Comparison of ENCODE assay signal across 8 mouse cellular contexts in the genomic region with DNA sequence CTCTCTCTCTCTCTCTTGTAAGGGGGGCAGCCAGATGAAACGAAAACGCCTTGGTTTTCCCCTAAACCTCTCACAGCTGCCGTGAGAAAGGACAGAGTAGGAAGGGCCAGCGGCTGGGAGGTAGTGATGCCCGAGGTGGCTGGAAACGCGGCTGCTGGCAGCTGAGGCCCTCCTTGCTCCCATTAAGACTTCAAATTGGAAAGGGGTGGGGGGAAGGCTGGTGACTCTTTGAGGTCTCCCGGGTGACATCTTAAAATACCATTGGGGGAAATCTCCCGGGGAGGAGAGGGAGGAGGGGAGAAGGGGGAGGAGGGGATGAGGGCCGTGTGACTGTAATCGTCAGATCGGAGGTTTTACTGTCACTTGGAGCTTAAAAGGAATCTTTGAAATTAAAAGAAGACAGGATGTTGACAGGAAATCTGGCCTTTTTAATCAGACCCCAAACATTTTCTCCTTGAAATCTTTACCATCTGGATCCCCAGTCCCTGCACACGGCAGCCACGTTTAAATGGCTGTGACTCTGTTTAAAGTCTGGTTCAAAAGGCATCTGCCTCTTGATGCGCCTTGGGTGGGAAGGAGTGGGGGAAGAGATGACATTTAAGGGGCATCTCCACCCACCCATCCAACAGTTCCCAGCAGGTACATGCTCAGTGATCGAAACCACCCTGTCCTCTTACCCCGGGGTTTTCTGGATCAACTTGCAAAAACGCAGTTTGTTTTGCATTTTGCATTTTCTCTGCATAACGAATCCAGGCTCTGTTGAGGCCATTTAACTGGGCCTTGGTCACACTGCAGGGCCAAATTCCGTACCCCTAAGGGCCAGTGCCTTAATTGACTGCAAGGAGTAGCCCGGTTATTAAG. TPM values are rescaled to one million over a fixed set of nuclear protein-coding genes. Genes with fewer than 3 reads are reported as not detected.
DNase-seq lines count a peak whose midpoint lies in the region; ATAC-seq and TF ChIP-seq lines count a peak whose summit lies in the region.
"Had no signal": no experiment of that assay in that cellular context is flagged by ENCODE, and none has a peak within 500 bp of the region (broad histone marks: within the 10 kb centered on the region; RNA-seq: fewer than 3 reads in every experiment).

No protein-coding gene starts in this region.

- no peak overlapping the region for H3K9ac ChIP-seq in intestine, embryonic 14.5 days (ENCODE audit: low read length)
- no peak overlapping the region for H3K9ac ChIP-seq in intestine, embryonic 15.5 days

- intact Hi-C loops in gastrocnemius, adult 2 months (cut with DNase I) = loop anchor here (5.0 to 10.0 kb wide), 3 partner anchors 53 to 207 kb away; no protein-coding TSS in a partner anchor

- 3% methylated on average over 21 of the region's 21 CpGs for WGBS in intestine, embryonic 14.5 days
- WGBS in intestine, embryonic 15.5 days = 3% methylated on average over 21 of the region's 21 CpGs

- H3K27me3 ChIP-seq in intestine, embryonic 14.5 days (replicated peaks; ENCODE audit: control insufficient read depth, insufficient read depth, low read length) = peaks cover 99% of the 10 kb centered on the region
- peaks cover 99% of the 10 kb centered on the region for H3K27me3 ChIP-seq in intestine, embryonic 15.5 days (replicated peaks)

- peak; percentile 71 for DNase-seq in intestine, embryonic 14.5 days (ENCODE audit: low spot score)
- DNase-seq in Muller cell, postnatal 12 days (ENCODE audit: inconsistent ontology term) = peak; percentile 66
- DNase-seq in retina, postnatal 1 day = peak; percentile 55
- no peak for DNase-seq in gastrocnemius, adult 2 months
- no peak for DNase-seq in lung, postnatal 36 days

- no peak for ATAC-seq in intestine, embryonic 14.5 days (replicated peaks; ENCODE audit: low FRiP score, low TSS enrichment, low read depth)
- no peak for ATAC-seq in intestine, embryonic 15.5 days
- ATAC-seq: hindbrain, embryonic 16.5 days had no signal

- TF ChIP-seq CTCF in embryonic fibroblast, embryonic 13.5 days (IDR thresholded peaks at IDR 0.05; ENCODE audit: borderline replicate concordance, insufficient read depth, low read length) = no peak
- no peak for TF ChIP-seq CTCF in gastrocnemius, adult 2 months (IDR thresholded peaks at IDR 0.05)

- H3K9me3 ChIP-seq in intestine, embryonic 14.5 days (ENCODE audit: control insufficient read depth, low read length) = no peaks in the 10 kb centered on the region
- H3K9me3 ChIP-seq in intestine, embryonic 15.5 days = no peaks in the 10 kb centered on the region

- no peak overlapping the region for H3K4me3 ChIP-seq in intestine, embryonic 14.5 days (ENCODE audit: low read depth, low read length)
- no peak overlapping the region for H3K4me3 ChIP-seq in intestine, embryonic 15.5 days (replicated peaks)
- H3K4me3 ChIP-seq in embryonic fibroblast, embryonic 13.5 days (ENCODE audit: insufficient read depth, low read length) = peak overlapping the region; percentile 23; the same call in 1 of the 2 replicates
- no peak overlapping the region; the same call in 1 of the 2 replicates for H3K4me3 ChIP-seq in gastrocnemius, adult 2 months

- no peak overlapping the region for H3K27ac ChIP-seq in intestine, embryonic 14.5 days (ENCODE audit: low read depth)
- H3K27ac ChIP-seq in intestine, embryonic 15.5 days = no peak overlapping the region
- no peak overlapping the region for H3K27ac ChIP-seq in embryonic fibroblast, embryonic 13.5 days (ENCODE audit: insufficient read depth, low read length)
- H3K27ac ChIP-seq in gastrocnemius, adult 2 months = no peak overlapping the region

- H3K36me3 ChIP-seq in intestine, embryonic 14.5 days (ENCODE audit: control insufficient read depth, insufficient read depth, low read length) = no peaks in the 10 kb centered on the region
- H3K36me3 ChIP-seq in intestine, embryonic 15.5 days = no peaks in the 10 kb centered on the region

- no peak for TF ChIP-seq POLR2A in embryonic fibroblast, embryonic 13.5 days (IDR thresholded peaks at IDR 0.05; ENCODE audit: low read depth, low read length)

- no peak overlapping the region for H3K4me2 ChIP-seq in intestine, embryonic 14.5 days (ENCODE audit: low read length)
- H3K4me2 ChIP-seq in intestine, embryonic 15.5 days (replicated peaks) = no peak overlapping the region

- no peaks in the 10 kb centered on the region for H3K4me1 ChIP-seq in intestine, embryonic 14.5 days (replicated peaks; ENCODE audit: control insufficient read depth, insufficient read depth, low read length)
- peaks cover 15% of the 10 kb centered on the region for H3K4me1 ChIP-seq in intestine, embryonic 15.5 days (replicated peaks)
- no peaks in the 10 kb centered on the region for H3K4me1 ChIP-seq in embryonic fibroblast, embryonic 13.5 days (ENCODE audit: control insufficient read depth, insufficient read depth, low read length)

RNA-seq across cellular contexts. Expression of gene Runx3, which starts 33.9 kb away (rescaled TPM):
- 0.19 and 0.20 TPM in 2 replicates for polyA plus RNA-seq in intestine, embryonic 14.5 days (2014; fragmentation: Nextera tagmentation; extraction: Ambion mirVana)
- polyA plus RNA-seq in intestine, embryonic 15.5 days (2015; fragmentation: Nextera tagmentation; extraction: Ambion mirVana) = 0.24 and 0.26 TPM in 2 replicates
- polyA plus RNA-seq in embryonic fibroblast, embryonic 13.5 days (2011; ENCODE audit: insufficient read length, low read depth, missing spikeins) = 4.4 and 8.2 TPM in 2 replicates
- total RNA-seq in gastrocnemius, adult 2 months (2021) = under 1 TPM in 1 of 2 experiments, not detected in 1; 0.17 TPM
- polyA plus RNA-seq: hindbrain, embryonic 16.5 days had no signal

Comparison
In these comparisons a context has a peak if more than half of its experiments do, and no peak if none do; other contexts are left out.
1. DNase-seq: peak in intestine, embryonic 14.5 days (single experiment), Muller cell, postnatal 12 days (single experiment) and retina, postnatal 1 day (single experiment); none in gastrocnemius, adult 2 months (single experiment) and lung, postnatal 36 days (single experiment).